Mouse (Mus musculus) forebrain, embryonic 11.5 days (tissue): Measurements from ENCODE around the gene Max. TPM values are rescaled to one million over a fixed set of nuclear protein-coding genes. Genes with fewer than 3 reads are reported as not detected.

Experiments
- ATAC-seq: fragments of 200-750 bp; cut with Nextera tagmentation; replicated peaks from 2 replicates; pipeline ENCODE4 v1.8.0; 2017; ENCODE audit warnings: moderate TSS enrichment; ENCODE audit not compliant: low FRiP score
- DNase-seq: peaks from one replicate; pipeline ENCODE4 v3.0.0-alpha.2; 2017; ENCODE audit warnings: low spot score
- H3K27ac ChIP-seq: fragments of 300-500 bp; sonication (generic); 2 replicates; pipeline ENCODE4 v1.5.1; 2014; ENCODE audit warnings: low read depth, low read length
- H3K27me3 ChIP-seq: fragments of 300-500 bp; sonication (generic); 2 replicates; pipeline ENCODE4 v1.6.1; 2014; ENCODE audit warnings: mild to moderate bottlenecking, low read length, mixed read lengths; ENCODE audit not compliant: control insufficient read depth, insufficient read depth
- H3K36me3 ChIP-seq: fragments of 300-500 bp; sonication (generic); 2 replicates; pipeline ENCODE4 v1.6.1; 2014; ENCODE audit warnings: mild to moderate bottlenecking, low read length, moderate library complexity, mixed read lengths; ENCODE audit not compliant: control insufficient read depth, insufficient read depth
- H3K4me1 ChIP-seq: fragments of 300-500 bp; sonication (generic); replicated peaks from 2 replicates; pipeline ENCODE4 v1.6.1; 2014; ENCODE audit warnings: low read length, mixed read lengths; ENCODE audit not compliant: control insufficient read depth, insufficient read depth
- H3K4me2 ChIP-seq: fragments of 300-500 bp; sonication (generic); 2 replicates; pipeline ENCODE4 v1.6.1; 2014; ENCODE audit warnings: low read depth, mild to moderate bottlenecking, low read length, moderate library complexity, mixed read lengths; ENCODE audit not compliant: severe bottlenecking
- H3K4me3 ChIP-seq: fragments of 300-500 bp; sonication (generic); 2 replicates; pipeline ENCODE4 v1.5.1; 2014; ENCODE audit warnings: low read depth, low read length
- H3K9ac ChIP-seq: fragments of 300-500 bp; sonication (generic); 2 replicates; pipeline ENCODE4 v1.6.1; 2014; ENCODE audit warnings: low read length
- H3K9me3 ChIP-seq: fragments of 300-500 bp; sonication (generic); 2 replicates; pipeline ENCODE4 v1.6.1; 2016; ENCODE audit warnings: low read length, mixed read lengths; ENCODE audit not compliant: control insufficient read depth
- WGBS: fragments of 180-500 bp; shearing (Covaris S2); extraction: QIAGEN DNeasy Blood & Tissue Kit; methylation state at CpG from one replicate; pipeline ENCODE4 v1.1.7; 2014; 5-methylcytosine and 5-hydroxymethylcytosine counted together
- polyA plus RNA-seq: library from polyadenylated mRNA; unstranded; fragments of >200 nt; fragmentation: Nextera tagmentation; extraction: Ambion mirVana; gene quantifications from 2 replicates; pipeline ENCODE4 v1.2.1, GENCODE M21; 2014

The Max gene
- polyA plus RNA-seq, 1 experiment from 2014 or later = 21.5 TPM

DNA sequence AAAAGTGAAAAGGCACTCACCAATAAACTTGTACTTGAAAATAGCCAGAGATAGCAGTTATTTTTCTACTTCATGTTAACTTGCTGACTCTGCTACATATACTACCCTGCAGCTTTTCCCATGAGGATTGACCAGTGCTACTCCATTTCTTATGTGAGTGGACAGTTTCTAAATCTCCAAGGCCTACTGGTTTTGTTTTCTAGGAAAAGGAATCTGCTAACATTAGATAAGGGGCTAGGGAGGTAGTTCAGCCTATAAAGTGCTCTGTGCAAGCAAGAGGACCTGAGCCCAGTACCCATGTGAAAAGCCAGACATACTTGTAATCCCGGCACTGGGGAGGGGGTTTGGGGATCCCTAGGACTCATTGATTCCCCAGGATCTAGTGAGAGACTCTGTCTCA lies 55.7 kb downstream of the Max start:
- WGBS = 77% methylated on average over 1 of the region's 1 CpGs
- H3K9ac ChIP-seq = no peak overlapping the region
- ATAC-seq (no peak), DNase-seq (no peak)
- no peaks in the 10 kb centered on the region for H3K9me3 ChIP-seq
- H3K27me3 ChIP-seq = no peaks in the 10 kb centered on the region
- H3K27ac ChIP-seq = no peak overlapping the region
- no peak overlapping the region for H3K4me2 ChIP-seq
- no peaks in the 10 kb centered on the region for H3K36me3 ChIP-seq
- H3K4me3 ChIP-seq = no peak overlapping the region
- H3K4me1 ChIP-seq = no peaks in the 10 kb centered on the region

DNA sequence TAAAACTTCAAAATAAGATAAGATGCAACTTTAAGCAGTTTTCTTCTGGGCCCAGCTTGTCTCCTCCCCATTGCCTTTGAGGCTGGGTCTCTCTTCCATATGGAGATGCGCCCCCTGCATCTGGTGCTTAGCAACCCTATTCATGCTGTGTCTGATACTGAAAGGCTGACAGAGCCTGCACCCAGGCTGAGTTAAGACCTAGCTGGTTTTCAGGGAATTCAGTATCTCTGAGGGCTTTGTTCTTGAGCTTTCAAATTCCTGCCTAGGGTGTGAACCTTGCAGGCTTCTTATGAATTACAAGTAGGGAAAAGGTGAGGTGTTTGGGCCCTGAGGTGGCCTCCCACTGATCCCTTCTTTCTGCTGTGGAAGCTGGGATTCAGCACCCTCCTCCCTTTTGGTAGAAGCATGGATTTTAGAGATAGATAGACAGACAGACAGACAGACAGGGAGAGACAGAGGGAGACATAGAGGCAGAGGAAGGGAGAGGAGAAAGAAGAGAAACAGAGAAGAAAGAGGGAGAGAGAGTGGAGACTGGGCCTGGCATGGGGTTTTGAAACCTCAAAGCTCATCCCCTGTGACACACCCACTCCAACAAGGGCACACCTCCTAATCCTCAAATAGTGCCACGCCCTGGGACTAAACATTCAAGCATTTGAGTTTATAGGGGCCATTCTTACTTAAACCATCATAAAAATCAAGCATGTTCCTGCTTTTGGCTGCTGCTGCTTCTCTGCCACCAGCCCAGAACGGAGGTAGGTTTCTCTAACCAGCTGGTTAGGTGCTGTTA lies 60.3 kb downstream of the Max start:
- Histone ChIP-seq H3K9me3 (no peaks in the 10 kb centered on the region), H3K9ac (no peak overlapping the region), H3K4me1 (no peaks in the 10 kb centered on the region), H3K4me3 (no peak overlapping the region), H3K4me2 (no peak overlapping the region), H3K27me3 (no peaks in the 10 kb centered on the region), H3K27ac (no peak overlapping the region), H3K36me3 (no peaks in the 10 kb centered on the region)
- DNase-seq (no peak), ATAC-seq (no peak)
- 78% methylated on average over 3 of the region's 3 CpGs for WGBS

DNA sequence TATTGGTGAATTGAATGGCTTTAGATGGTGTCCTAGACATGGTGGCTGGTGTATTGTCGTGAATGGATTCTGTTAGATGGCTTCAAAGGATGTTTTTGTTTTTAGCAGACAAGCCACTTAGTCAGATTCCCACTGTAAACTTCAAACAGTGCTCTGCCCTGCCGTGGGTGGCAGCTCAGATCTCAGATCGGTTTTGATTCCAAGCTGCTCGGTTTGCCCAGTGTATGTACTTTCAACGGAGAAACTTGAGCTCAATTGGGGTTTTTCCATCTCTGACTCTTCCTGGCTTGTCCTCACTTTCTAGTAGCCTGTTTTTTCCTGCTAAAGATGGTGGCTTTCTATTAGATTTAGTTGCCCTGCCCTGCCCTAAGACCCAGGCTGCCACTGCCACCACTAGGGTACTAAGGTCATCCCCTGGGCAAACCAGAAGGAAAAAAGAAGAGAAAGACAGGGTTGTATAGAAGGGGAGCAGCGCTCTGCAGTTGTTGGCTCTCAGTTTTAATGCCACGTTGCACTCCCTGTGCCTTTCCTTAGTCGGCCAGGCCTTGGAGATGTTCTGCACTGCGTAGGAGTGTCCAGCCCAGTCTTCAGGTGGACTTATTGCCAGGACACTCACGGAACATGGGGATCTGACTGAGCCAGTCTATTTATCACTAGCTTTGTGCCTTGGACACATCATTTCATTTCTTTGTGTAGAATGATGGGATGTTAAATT lies 62.6 kb downstream of the Max start:
- H3K4me2 ChIP-seq = no peak overlapping the region
- DNase-seq (no peak), ATAC-seq (no peak)
- no peaks in the 10 kb centered on the region for H3K4me1 ChIP-seq
- H3K27ac ChIP-seq = no peak overlapping the region
- H3K4me3 ChIP-seq = no peak overlapping the region
- 92% methylated on average over 10 of the region's 10 CpGs for WGBS
- no peaks in the 10 kb centered on the region for H3K36me3 ChIP-seq
- H3K9me3 ChIP-seq = no peaks in the 10 kb centered on the region
- no peak overlapping the region for H3K9ac ChIP-seq
- H3K27me3 ChIP-seq = no peaks in the 10 kb centered on the region

DNA sequence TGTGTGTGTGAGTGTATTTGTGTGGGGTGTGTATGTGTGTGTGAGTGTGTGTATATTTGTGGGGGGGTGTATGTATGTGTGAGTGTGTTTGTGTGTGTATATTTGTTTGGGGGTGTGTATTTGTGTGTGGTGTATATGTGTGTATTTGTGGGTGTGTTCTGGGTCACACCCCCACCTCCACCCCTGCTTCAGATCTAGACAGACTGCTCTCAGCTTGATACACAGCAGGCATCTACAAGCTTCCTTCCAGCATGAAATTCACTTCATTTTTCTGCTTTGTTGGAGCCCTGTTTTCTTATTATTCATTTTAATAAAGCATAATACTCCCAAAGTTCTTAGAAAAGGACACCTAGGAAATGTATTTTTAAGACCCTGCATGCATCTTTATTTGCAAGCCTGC lies 63.9 kb downstream of the Max start:
- Histone ChIP-seq H3K36me3 (no peaks in the 10 kb centered on the region), H3K27me3 (no peaks in the 10 kb centered on the region), H3K9me3 (no peaks in the 10 kb centered on the region), H3K4me3 (no peak overlapping the region), H3K4me1 (no peaks in the 10 kb centered on the region), H3K4me2 (no peak overlapping the region), H3K9ac (no peak overlapping the region), H3K27ac (no peak overlapping the region)
- DNase-seq (no peak), ATAC-seq (no peak)

DNA sequence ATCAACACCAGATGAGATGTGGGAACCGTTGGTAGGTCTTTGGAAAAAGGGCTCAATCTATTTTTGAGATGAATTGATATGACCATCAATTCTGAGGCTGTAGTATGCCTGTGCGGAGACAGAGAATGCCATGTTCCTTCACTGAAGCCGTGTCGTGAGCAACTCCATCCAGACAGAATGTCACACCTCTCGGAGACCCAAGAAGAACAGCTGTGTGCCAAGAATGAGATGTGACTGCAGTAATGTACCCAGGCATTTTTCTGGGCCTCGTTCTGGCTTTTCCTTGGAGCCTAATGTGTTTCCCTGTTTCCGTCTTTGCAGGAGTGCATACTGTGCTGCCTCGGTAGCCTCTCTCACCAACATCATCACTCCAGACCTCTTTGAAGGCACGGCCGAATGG lies 65.0 kb downstream of the Max start:
- Histone ChIP-seq H3K9ac (no peak overlapping the region), H3K4me1 (no peaks in the 10 kb centered on the region), H3K27ac (no peak overlapping the region), H3K27me3 (no peaks in the 10 kb centered on the region), H3K4me3 (no peak overlapping the region), H3K36me3 (no peaks in the 10 kb centered on the region), H3K4me2 (no peak overlapping the region), H3K9me3 (no peaks in the 10 kb centered on the region)
- WGBS = 92% methylated on average over 10 of the region's 10 CpGs
- ATAC-seq = no peak
- no peak for DNase-seq

DNA sequence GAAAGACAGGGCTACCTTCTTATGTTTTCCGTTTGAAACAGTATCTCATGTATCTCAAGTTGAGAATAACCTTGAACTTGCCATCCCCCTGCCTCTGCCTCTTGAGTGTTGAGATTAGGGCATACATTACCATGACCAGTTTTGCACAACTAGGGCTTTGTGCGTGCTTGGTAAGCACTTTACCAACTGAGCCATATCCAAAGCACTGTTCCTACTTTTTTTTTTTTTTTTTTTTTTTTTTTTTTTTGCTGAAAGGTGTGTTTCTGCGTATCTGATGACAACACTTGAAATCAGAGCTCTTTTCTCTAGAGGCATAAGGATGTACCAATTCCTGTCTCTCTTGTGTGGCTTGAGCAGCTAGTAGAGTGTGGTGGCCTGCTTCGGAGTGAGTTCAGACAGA lies 65.4 kb downstream of the Max start:
- Histone ChIP-seq H3K4me1 (no peaks in the 10 kb centered on the region), H3K27me3 (no peaks in the 10 kb centered on the region), H3K36me3 (no peaks in the 10 kb centered on the region), H3K4me2 (no peak overlapping the region), H3K27ac (no peak overlapping the region), H3K4me3 (no peak overlapping the region), H3K9me3 (no peaks in the 10 kb centered on the region), H3K9ac (no peak overlapping the region)
- WGBS = 92% methylated on average over 4 of the region's 4 CpGs
- no peak for DNase-seq
- ATAC-seq = no peak

DNA sequence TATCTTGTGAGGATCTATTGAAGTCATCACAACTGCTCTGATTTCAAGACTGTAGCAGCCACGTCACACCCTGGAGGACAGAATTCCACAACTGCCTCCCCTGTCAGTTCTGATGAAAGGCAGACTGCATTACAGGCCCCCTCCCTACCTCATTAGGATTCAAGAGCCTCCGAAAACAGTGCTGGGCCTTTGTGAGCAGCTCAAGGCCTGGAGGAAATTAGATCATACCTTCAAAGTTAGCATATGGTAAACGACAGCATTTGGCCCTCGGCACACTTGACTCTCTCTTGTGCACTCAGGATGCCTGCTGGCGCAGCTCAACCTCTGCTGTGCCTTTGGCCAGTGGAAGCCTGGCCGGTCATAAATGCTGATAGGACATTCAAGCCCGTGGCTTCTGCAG lies 66.2 kb downstream of the Max start:
- Histone ChIP-seq H3K4me3 (no peak overlapping the region), H3K27ac (no peak overlapping the region), H3K4me2 (no peak overlapping the region), H3K9me3 (no peaks in the 10 kb centered on the region), H3K9ac (no peak overlapping the region), H3K27me3 (no peaks in the 10 kb centered on the region), H3K36me3 (no peaks in the 10 kb centered on the region), H3K4me1 (no peaks in the 10 kb centered on the region)
- no peak for DNase-seq
- 43% methylated on average over 7 of the region's 7 CpGs for WGBS
- ATAC-seq = peak; percentile 71; the same call in 1 of the 2 replicates

DNA sequence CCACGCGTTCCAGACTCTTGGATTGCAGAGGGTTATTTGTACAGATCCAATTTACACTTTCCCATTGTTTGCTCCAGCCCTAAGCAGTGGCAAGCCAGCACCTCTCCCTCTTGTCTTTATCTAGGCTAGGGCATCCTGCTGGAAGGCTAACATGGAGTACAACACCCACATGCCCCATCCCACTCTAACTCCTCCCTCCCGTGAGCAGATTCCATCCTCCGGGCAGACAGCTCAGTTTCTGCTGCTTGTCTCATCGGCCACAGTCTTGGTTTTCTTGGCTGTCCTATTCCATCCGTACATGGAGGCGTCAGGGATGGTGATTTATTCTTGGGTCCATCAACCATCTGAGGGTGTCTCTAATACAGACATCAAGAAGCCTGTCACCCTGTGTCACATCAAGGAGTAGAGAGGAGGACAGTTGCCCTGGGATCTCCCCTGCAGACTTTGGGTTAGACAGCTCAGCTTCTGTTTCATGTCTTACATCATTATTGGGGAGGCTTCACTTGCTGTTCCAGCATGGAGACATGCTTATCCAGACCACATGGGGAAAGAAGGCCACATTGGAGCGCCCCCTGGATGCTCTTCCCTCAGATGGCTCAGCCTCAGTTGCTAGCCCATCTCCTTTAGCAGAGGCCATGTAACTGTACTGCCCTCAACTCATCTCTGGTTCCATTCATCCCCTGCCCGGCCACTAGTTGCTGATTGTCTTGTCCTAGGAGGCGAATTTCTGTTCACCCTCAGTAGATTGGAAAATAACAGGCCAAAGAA lies 67.0 kb downstream of the Max start:
- WGBS = 84% methylated on average over 10 of the region's 10 CpGs
- Histone ChIP-seq H3K27me3 (no peaks in the 10 kb centered on the region), H3K4me2 (no peak overlapping the region), H3K9ac (no peak overlapping the region), H3K36me3 (no peaks in the 10 kb centered on the region), H3K27ac (no peak overlapping the region), H3K4me3 (no peak overlapping the region), H3K4me1 (no peaks in the 10 kb centered on the region), H3K9me3 (no peaks in the 10 kb centered on the region)
- DNase-seq (no peak), ATAC-seq (no peak)
